Mouse (Mus musculus) E14TG2a.4 (cell line): Measurements from ENCODE around the gene AU040320.

Source experiments
- H3K27me3 ChIP-seq: 2 replicates; pipeline ENCODE4 v1.6.1; 2014; ENCODE audit warnings: low read length, control low read depth; ENCODE audit not compliant: insufficient read depth
- H3K36me3 ChIP-seq: 2 replicates; pipeline ENCODE4 v1.6.1; 2014; ENCODE audit warnings: low read length, control low read depth; ENCODE audit not compliant: insufficient read depth
- H3K4me1 ChIP-seq: replicated peaks from 2 replicates; pipeline ENCODE4 v1.6.1; 2014; ENCODE audit warnings: low read depth, low read length, control low read depth
- H3K4me3 ChIP-seq: replicated peaks from 2 replicates; pipeline ENCODE4 v1.5.1; 2014; ENCODE audit warnings: mild to moderate bottlenecking, low read length
- H3K9me3 ChIP-seq: 2 replicates; pipeline ENCODE4 v1.6.1; 2014; ENCODE audit warnings: low read length, control low read depth
- CTCF ChIP-seq: conservative IDR thresholded peaks from 2 replicates; pipeline ENCODE4 v1.5.1; 2014; ENCODE audit warnings: low read length
- NANOG ChIP-seq: IDR thresholded peaks from 2 replicates; pipeline ENCODE4 v1.6.1; 2014; ENCODE audit warnings: borderline replicate concordance, low read length, mixed read lengths
- POU5F1 ChIP-seq: IDR thresholded peaks from 2 replicates; pipeline ENCODE4 v1.6.1; 2014; ENCODE audit warnings: low read length, borderline replicate concordance

The AU040320 gene

GRCm38 (mm10) chr4:126822891-126823882 lies 69.8 kb downstream of the AU040320 start:
- Histone ChIP-seq H3K4me1 (0 out of 2 replicates have a peak, but pooled peaks cover 3% of the 10 kb centered on the region), H3K27me3 (no peaks in the 10 kb centered on the region)
- no peak for TF ChIP-seq CTCF
- no peak for TF ChIP-seq POU5F1
- no peak for TF ChIP-seq NANOG

GRCm38 (mm10) chr4:126823917-126824316 lies 70.6 kb downstream of the AU040320 start:
- no peaks in the 10 kb centered on the region for H3K36me3 ChIP-seq
- H3K27me3 ChIP-seq = no peaks in the 10 kb centered on the region
- no peaks in the 10 kb centered on the region for H3K9me3 ChIP-seq
- 0 out of 2 replicates have a peak, but pooled peaks cover 3% of the 10 kb centered on the region for H3K4me1 ChIP-seq
- H3K4me3 ChIP-seq = no peak overlapping the region
- TF ChIP-seq CTCF = no peak
- no peak for TF ChIP-seq POU5F1
- no peak for TF ChIP-seq NANOG

More at GRCm38 (mm10) chr4:126822891-126823882, 69.8 kb downstream of the AU040320 start:
- Histone ChIP-seq H3K9me3 (no peaks in the 10 kb centered on the region), H3K36me3 (no peaks in the 10 kb centered on the region), H3K4me3 (no peak overlapping the region)

GRCm38 (mm10) chr4:126831122-126831521 lies 77.8 kb downstream of the AU040320 start:
- H3K4me3 ChIP-seq = no peak overlapping the region
- no peaks in the 10 kb centered on the region for H3K27me3 ChIP-seq
- H3K36me3 ChIP-seq = no peaks in the 10 kb centered on the region
- TF ChIP-seq POU5F1 (no peak), NANOG (no peak), CTCF (no peak)
- peaks cover 39% of the 10 kb centered on the region for H3K4me1 ChIP-seq
- H3K9me3 ChIP-seq = no peaks in the 10 kb centered on the region

GRCm38 (mm10) chr4:126838799-126839198 lies 85.5 kb downstream of the AU040320 start:
- Histone ChIP-seq H3K9me3 (no peaks in the 10 kb centered on the region), H3K4me3 (no peak overlapping the region), H3K36me3 (no peaks in the 10 kb centered on the region), H3K27me3 (no peaks in the 10 kb centered on the region), H3K4me1 (peaks cover 91% of the 10 kb centered on the region)
- TF ChIP-seq POU5F1 (no peak), NANOG (no peak), CTCF (no peak)

GRCm38 (mm10) chr4:126839873-126840272 lies 86.5 kb downstream of the AU040320 start:
- peaks cover 92% of the 10 kb centered on the region for H3K4me1 ChIP-seq
- H3K27me3 ChIP-seq = no peaks in the 10 kb centered on the region
- H3K9me3 ChIP-seq = no peaks in the 10 kb centered on the region
- H3K4me3 ChIP-seq = no peak overlapping the region
- H3K36me3 ChIP-seq = no peaks in the 10 kb centered on the region
- no peak for TF ChIP-seq NANOG
- TF ChIP-seq CTCF = peak; percentile 96

GRCm38 (mm10) chr4:126840996-126841560 lies 87.7 kb downstream of the AU040320 start:
- TF ChIP-seq POU5F1 = no peak
- peak; percentile 18; the same call in 1 of the 2 replicates for TF ChIP-seq CTCF

GRCm38 (mm10) chr4:126842911-126843310 lies 89.6 kb downstream of the AU040320 start:
- peak overlapping the region; percentile 37 for H3K4me3 ChIP-seq

More at GRCm38 (mm10) chr4:126840996-126841560, 87.7 kb downstream of the AU040320 start:
- Histone ChIP-seq H3K9me3 (no peaks in the 10 kb centered on the region), H3K27me3 (no peaks in the 10 kb centered on the region), H3K4me3 (peak overlapping the region; percentile 63), H3K36me3 (no peaks in the 10 kb centered on the region), H3K4me1 (peaks cover 83% of the 10 kb centered on the region)

GRCm38 (mm10) chr4:126845664-126846063 lies 92.3 kb downstream of the AU040320 start:
- no peak for TF ChIP-seq CTCF
- no peak for TF ChIP-seq POU5F1
- TF ChIP-seq NANOG = no peak
- H3K36me3 ChIP-seq = no peaks in the 10 kb centered on the region
- H3K9me3 ChIP-seq = no peaks in the 10 kb centered on the region
- no peaks in the 10 kb centered on the region for H3K27me3 ChIP-seq
- H3K4me1 ChIP-seq = peaks cover 50% of the 10 kb centered on the region
- no peak overlapping the region for H3K4me3 ChIP-seq

More at GRCm38 (mm10) chr4:126842911-126843310, 89.6 kb downstream of the AU040320 start:
- TF ChIP-seq CTCF (no peak), NANOG (peak; percentile 44; the same call in 1 of the 2 replicates)
- Histone ChIP-seq H3K4me1 (peaks cover 77% of the 10 kb centered on the region), H3K36me3 (no peaks in the 10 kb centered on the region), H3K9me3 (no peaks in the 10 kb centered on the region), H3K27me3 (no peaks in the 10 kb centered on the region)
